Mouse (Mus musculus): ENCODE results near the gene Gm20388. TPM values are rescaled to one million over a fixed set of nuclear protein-coding genes. Genes with fewer than 3 reads are reported as not detected.

Gm20388 gene
- polyA plus RNA-seq, 1 experiment from 2014 or later: not detected

DNA sequence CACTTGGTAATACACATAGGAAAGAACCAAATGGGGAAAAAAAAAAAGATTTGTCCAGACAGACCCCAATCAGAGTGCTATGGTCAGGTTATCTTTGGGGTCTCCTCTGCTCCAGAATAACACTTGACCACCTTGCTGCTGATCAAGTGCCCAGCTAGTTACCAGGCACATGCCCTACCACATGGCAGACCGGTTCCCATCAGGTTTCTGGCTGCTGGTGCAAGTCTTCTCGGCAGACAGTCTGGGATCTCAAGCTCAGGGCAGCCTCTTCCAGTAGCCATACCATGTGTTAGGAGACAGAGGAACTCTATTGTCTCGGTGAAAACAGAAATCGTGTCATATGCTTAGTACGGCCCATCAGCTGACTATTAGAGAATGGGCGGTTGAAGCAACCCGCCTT is 3916.1 kb downstream of the Gm20388 start:
- no peak overlapping the region for H3K9ac ChIP-seq (ENCODE audit: low read depth, low read length)
- WGBS: 92% methylated on average over 7 of the region's 7 CpGs
- no peaks in the 10 kb centered on the region for H3K9me3 ChIP-seq (ENCODE audit: control insufficient read depth, low read length)
- H3K4me2 ChIP-seq (replicated peaks; ENCODE audit: low read depth, low read length): no peak overlapping the region
- no peaks in the 10 kb centered on the region for H3K27me3 ChIP-seq (ENCODE audit: control insufficient read depth, insufficient read depth, low read length)
- H3K27ac ChIP-seq (ENCODE audit: low read depth, low read length): no peak overlapping the region
- peaks cover 39% of the 10 kb centered on the region; the same call in 1 of the 2 replicates for H3K36me3 ChIP-seq (ENCODE audit: control insufficient read depth, insufficient read depth, low read length)
- H3K4me1 ChIP-seq (ENCODE audit: control insufficient read depth, insufficient read depth, low read length): no peaks in the 10 kb centered on the region
- no peak overlapping the region for H3K4me3 ChIP-seq (ENCODE audit: low read length)
- ATAC-seq (ENCODE audit: low FRiP score, low TSS enrichment): no peak

GRCm38 (mm10) chr8:123827523-123827922 is 3916.9 kb downstream of the Gm20388 start:
- no peaks in the 10 kb centered on the region for H3K27me3 ChIP-seq (ENCODE audit: control insufficient read depth, insufficient read depth, low read length)
- ATAC-seq (ENCODE audit: low FRiP score, low TSS enrichment): no peak
- no peak overlapping the region for H3K27ac ChIP-seq (ENCODE audit: low read depth, low read length)
- no peak overlapping the region for H3K9ac ChIP-seq (ENCODE audit: low read depth, low read length)
- H3K4me2 ChIP-seq (replicated peaks; ENCODE audit: low read depth, low read length): no peak overlapping the region
- 93% methylated on average over 13 of the region's 13 CpGs for WGBS
- no peak overlapping the region for H3K4me3 ChIP-seq (ENCODE audit: low read length)
- no peaks in the 10 kb centered on the region for H3K4me1 ChIP-seq (ENCODE audit: control insufficient read depth, insufficient read depth, low read length)
- no peaks in the 10 kb centered on the region for H3K9me3 ChIP-seq (ENCODE audit: control insufficient read depth, low read length)
- H3K36me3 ChIP-seq (ENCODE audit: control insufficient read depth, insufficient read depth, low read length): peaks cover 43% of the 10 kb centered on the region

DNA sequence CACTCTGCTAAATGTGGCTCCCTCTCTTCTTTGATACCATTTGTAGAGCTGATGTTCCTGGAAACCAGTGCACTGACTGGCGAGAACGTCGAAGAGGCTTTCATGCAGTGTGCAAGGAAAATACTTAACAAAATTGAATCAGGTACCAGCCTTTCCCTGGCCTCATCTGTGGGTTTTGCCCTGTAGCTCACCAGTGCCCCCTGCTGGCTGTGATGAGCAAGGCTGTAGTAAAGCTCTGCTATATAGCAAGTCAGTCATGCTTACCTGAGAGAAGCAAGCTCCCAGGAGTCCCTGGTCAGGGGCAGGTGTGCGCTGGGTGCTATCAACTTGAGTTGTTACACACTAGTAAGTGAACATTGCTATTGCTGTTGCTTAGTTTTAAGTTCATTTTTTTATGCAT is 3922.1 kb downstream of the Gm20388 start:
- Histone ChIP-seq H3K4me2 (replicated peaks; ENCODE audit: low read depth, low read length) (no peak overlapping the region), H3K36me3 (ENCODE audit: control insufficient read depth, insufficient read depth, low read length) (peaks cover 55% of the 10 kb centered on the region), H3K9ac (ENCODE audit: low read depth, low read length) (no peak overlapping the region), H3K27ac (ENCODE audit: low read depth, low read length) (no peak overlapping the region), H3K27me3 (ENCODE audit: control insufficient read depth, insufficient read depth, low read length) (no peaks in the 10 kb centered on the region), H3K9me3 (ENCODE audit: control insufficient read depth, low read length) (no peaks in the 10 kb centered on the region), H3K4me1 (ENCODE audit: control insufficient read depth, insufficient read depth, low read length) (no peaks in the 10 kb centered on the region), H3K4me3 (ENCODE audit: low read length) (no peak overlapping the region)
- WGBS: 96% methylated on average over 4 of the region's 4 CpGs
- ATAC-seq (ENCODE audit: low FRiP score, low TSS enrichment): no peak

DNA sequence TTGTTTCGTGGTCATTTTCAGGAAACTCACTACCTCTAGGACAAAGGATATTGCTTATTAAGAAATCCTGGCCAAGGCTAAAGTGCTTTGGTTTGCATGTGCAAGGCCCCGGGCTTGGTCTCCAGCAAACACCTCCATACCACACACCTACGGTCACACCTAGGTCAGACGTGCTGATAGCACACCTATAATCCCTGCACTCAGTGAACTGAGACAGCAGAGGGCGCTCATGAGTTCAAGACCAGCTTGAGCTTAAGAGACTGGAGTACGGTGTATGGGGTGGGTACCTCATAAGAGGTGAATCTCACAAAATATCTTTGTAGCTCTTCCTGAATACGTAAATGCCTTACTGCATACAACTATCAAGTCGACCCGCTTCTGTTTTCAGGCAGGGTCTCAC is 3924.8 kb downstream of the Gm20388 start:
- Histone ChIP-seq H3K27ac (ENCODE audit: low read depth, low read length) (no peak overlapping the region), H3K27me3 (ENCODE audit: control insufficient read depth, insufficient read depth, low read length) (no peaks in the 10 kb centered on the region), H3K36me3 (ENCODE audit: control insufficient read depth, insufficient read depth, low read length) (peaks cover 36% of the 10 kb centered on the region), H3K9me3 (ENCODE audit: control insufficient read depth, low read length) (no peaks in the 10 kb centered on the region), H3K4me2 (replicated peaks; ENCODE audit: low read depth, low read length) (no peak overlapping the region), H3K4me1 (ENCODE audit: control insufficient read depth, insufficient read depth, low read length) (no peaks in the 10 kb centered on the region), H3K9ac (ENCODE audit: low read depth, low read length) (no peak overlapping the region), H3K4me3 (ENCODE audit: low read length) (no peak overlapping the region)
- ATAC-seq (ENCODE audit: low FRiP score, low TSS enrichment): no peak
- WGBS: 64% methylated on average over 9 of the region's 9 CpGs

GRCm38 (mm10) chr8:123836354-123836753 is 3925.7 kb downstream of the Gm20388 start:
- Histone ChIP-seq H3K4me2 (replicated peaks; ENCODE audit: low read depth, low read length) (no peak overlapping the region), H3K4me3 (ENCODE audit: low read length) (no peak overlapping the region), H3K27ac (ENCODE audit: low read depth, low read length) (no peak overlapping the region), H3K9me3 (ENCODE audit: control insufficient read depth, low read length) (no peaks in the 10 kb centered on the region), H3K9ac (ENCODE audit: low read depth, low read length) (no peak overlapping the region), H3K27me3 (ENCODE audit: control insufficient read depth, insufficient read depth, low read length) (no peaks in the 10 kb centered on the region), H3K4me1 (ENCODE audit: control insufficient read depth, insufficient read depth, low read length) (no peaks in the 10 kb centered on the region), H3K36me3 (ENCODE audit: control insufficient read depth, insufficient read depth, low read length) (peaks cover 32% of the 10 kb centered on the region)
- no peak for ATAC-seq (ENCODE audit: low FRiP score, low TSS enrichment)
- WGBS: 87% methylated on average over 6 of the region's 6 CpGs

- Histone ChIP-seq H3K27ac (ENCODE audit: low read depth, low read length) (no peak overlapping the region), H3K27me3 (ENCODE audit: control insufficient read depth, insufficient read depth, low read length) (no peaks in the 10 kb centered on the region), H3K4me1 (ENCODE audit: control insufficient read depth, insufficient read depth, low read length) (no peaks in the 10 kb centered on the region), H3K36me3 (ENCODE audit: control insufficient read depth, insufficient read depth, low read length) (peaks cover 16% of the 10 kb centered on the region), H3K4me2 (replicated peaks; ENCODE audit: low read depth, low read length) (no peak overlapping the region), H3K9ac (ENCODE audit: low read depth, low read length) (no peak overlapping the region), H3K4me3 (ENCODE audit: low read length) (no peak overlapping the region), H3K9me3 (ENCODE audit: control insufficient read depth, low read length) (no peaks in the 10 kb centered on the region)
- ATAC-seq (ENCODE audit: low FRiP score, low TSS enrichment): no peak
- WGBS: 72% methylated on average over 9 of the region's 9 CpGs
Measured at GRCm38 (mm10) chr8:123838496-123838895, 3927.9 kb downstream of the Gm20388 start.

GRCm38 (mm10) chr8:123840578-123841345 is 3930.1 kb downstream of the Gm20388 start:
- no peaks in the 10 kb centered on the region for H3K9me3 ChIP-seq (ENCODE audit: control insufficient read depth, low read length)
- H3K4me3 ChIP-seq (ENCODE audit: low read length): no peak overlapping the region
- no peaks in the 10 kb centered on the region for H3K4me1 ChIP-seq (ENCODE audit: control insufficient read depth, insufficient read depth, low read length)
- H3K9ac ChIP-seq (ENCODE audit: low read depth, low read length): no peak overlapping the region
- no peak for ATAC-seq (ENCODE audit: low FRiP score, low TSS enrichment)
- WGBS: 93% methylated on average over 15 of the region's 15 CpGs
- no peak overlapping the region for H3K4me2 ChIP-seq (replicated peaks; ENCODE audit: low read depth, low read length)
- H3K27ac ChIP-seq (ENCODE audit: low read depth, low read length): no peak overlapping the region
- H3K36me3 ChIP-seq (ENCODE audit: control insufficient read depth, insufficient read depth, low read length): no peaks in the 10 kb centered on the region
- H3K27me3 ChIP-seq (ENCODE audit: control insufficient read depth, insufficient read depth, low read length): no peaks in the 10 kb centered on the region

DNA sequence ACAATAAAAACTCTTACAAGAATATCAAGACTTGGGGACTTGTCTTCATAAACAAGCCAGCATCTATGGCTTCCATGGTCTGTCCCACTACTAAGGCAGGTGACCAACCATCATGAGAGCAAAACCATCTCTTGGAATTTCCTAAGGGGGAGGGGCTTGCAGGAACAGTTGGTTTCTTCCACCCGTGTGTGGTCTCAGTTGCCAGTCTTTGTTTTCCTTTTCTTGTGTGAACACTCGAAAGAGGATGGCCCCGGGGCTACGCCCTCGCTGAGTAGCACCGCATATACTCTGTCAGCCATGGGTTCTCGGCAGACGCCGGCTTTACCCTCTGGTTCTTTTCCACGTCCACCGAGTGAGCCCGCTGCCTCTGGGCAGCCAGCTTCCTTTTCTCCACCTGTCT is 3931.4 kb downstream of the Gm20388 start:
- 89% methylated on average over 12 of the region's 12 CpGs for WGBS
- no peak for ATAC-seq (ENCODE audit: low FRiP score, low TSS enrichment)
- Histone ChIP-seq H3K27me3 (ENCODE audit: control insufficient read depth, insufficient read depth, low read length) (no peaks in the 10 kb centered on the region), H3K4me3 (ENCODE audit: low read length) (no peak overlapping the region), H3K27ac (ENCODE audit: low read depth, low read length) (no peak overlapping the region), H3K4me2 (replicated peaks; ENCODE audit: low read depth, low read length) (no peak overlapping the region), H3K36me3 (ENCODE audit: control insufficient read depth, insufficient read depth, low read length) (no peaks in the 10 kb centered on the region), H3K9ac (ENCODE audit: low read depth, low read length) (no peak overlapping the region), H3K9me3 (ENCODE audit: control insufficient read depth, low read length) (no peaks in the 10 kb centered on the region), H3K4me1 (ENCODE audit: control insufficient read depth, insufficient read depth, low read length) (no peaks in the 10 kb centered on the region)

DNA sequence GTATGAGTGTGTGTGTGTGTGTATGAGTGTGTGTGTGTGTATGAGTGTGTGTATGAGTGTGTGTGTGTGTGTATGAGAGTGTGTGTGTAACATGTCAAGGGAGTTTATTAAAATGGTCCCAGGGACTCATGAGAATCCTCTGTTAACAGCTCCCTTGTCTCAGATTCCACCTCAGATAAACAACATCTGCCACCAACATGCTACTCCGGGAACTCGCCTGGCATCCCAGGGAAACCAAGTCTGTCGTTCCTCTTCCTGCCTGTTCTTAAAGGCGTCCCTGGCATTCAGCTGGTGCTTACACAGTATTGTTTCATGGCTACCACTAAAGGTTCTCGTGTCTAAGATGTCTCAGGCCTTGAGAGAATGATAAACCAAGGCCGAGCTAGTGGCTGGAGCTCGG is 3933.7 kb downstream of the Gm20388 start:
- Histone ChIP-seq H3K27me3 (ENCODE audit: control insufficient read depth, insufficient read depth, low read length) (no peaks in the 10 kb centered on the region), H3K4me2 (replicated peaks; ENCODE audit: low read depth, low read length) (no peak overlapping the region), H3K4me3 (ENCODE audit: low read length) (no peak overlapping the region), H3K36me3 (ENCODE audit: control insufficient read depth, insufficient read depth, low read length) (no peaks in the 10 kb centered on the region), H3K9ac (ENCODE audit: low read depth, low read length) (no peak overlapping the region), H3K4me1 (ENCODE audit: control insufficient read depth, insufficient read depth, low read length) (no peaks in the 10 kb centered on the region), H3K27ac (ENCODE audit: low read depth, low read length) (no peak overlapping the region), H3K9me3 (ENCODE audit: control insufficient read depth, low read length) (no peaks in the 10 kb centered on the region)
- 80% methylated on average over 7 of the region's 7 CpGs for WGBS
- ATAC-seq (ENCODE audit: low FRiP score, low TSS enrichment): no peak
